Mouse (Mus musculus) megakaryocyte, adult 5-6 weeks (primary cell): Measurements from ENCODE around the gene Calm1. TPM values are rescaled to one million over a fixed set of nuclear protein-coding genes. Genes with fewer than 3 reads are reported as not detected.
"Not testable (repeated sequence)": the region's sequence is repeated elsewhere in the genome, so short reads cannot be mapped to it uniquely, and the experiment has no call there.

ENCODE experiments used
- ATAC-seq: 2 replicates; pipeline ENCODE4 v1.8.0; 2016; ENCODE audit warnings: mild to moderate bottlenecking, inconsistent platforms; ENCODE audit not compliant: poor library complexity, severe bottlenecking
- total RNA-seq, 2 experiments: library from RNA; stranded (forward) in 1 of 2; stranded (reverse) in 1 of 2; fragments of 153-499, 151-499 nt in 1 of 2; fragments of 221-1000, 200-1000 nt in 1 of 2; gene quantifications; 2 replicates each; pipeline versions ENCODE4 v1.2.3 to v1.2.4; 2015 to 2017

Calm1 gene
- total RNA-seq (2015) (717 and 805 TPM in 2 replicates), total RNA-seq (2017) (1,003 and 1,237 TPM in 2 replicates)

GRCm38 (mm10) chr12:100198967-100199660, at the start of gene Calm1:
Gene Calm1, plus strand, starts transcription at chr12:100199435.
- ATAC-seq = peak; percentile 74

- ATAC-seq = no peak
Observed at GRCm38 (mm10) chr12:100152466-100152865, 46.8 kb upstream of the Calm1 start.

DNA sequence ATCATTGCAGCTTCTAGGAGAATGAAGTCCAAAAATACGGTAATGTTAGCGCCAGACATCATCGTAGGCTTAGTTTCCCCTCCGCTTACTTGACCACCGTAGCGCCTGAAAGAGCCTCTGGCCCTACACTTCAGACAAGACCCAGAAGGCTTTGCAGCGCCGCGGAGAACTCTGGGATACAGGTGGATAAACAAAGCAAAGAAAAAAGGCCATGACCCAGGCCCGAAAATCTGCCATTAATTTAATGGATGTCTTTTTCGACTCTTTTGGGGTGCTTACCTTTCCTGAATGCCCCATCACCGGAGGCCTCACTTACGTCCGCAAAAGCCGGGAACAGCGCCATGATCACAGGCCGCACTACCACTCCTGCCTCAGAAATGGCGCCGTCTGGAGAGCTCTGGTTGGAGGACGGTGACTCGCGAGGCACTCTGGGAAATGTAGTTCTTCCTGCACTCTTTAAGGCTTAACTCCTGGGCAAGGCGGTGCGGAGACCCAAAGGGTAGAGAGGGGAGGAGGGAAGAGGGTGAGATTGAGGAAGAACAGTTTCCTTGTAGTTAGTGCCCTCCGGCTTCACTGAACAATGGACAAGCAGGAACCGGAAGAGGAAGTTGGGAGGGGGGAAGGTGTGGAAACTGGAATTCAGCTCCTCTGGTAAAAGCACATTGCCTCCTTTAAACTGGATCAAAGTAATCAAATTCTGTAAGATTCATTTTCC, 39.8 kb upstream of the Calm1 start, which contains the start of gene Nrde2:
TSS of gene Nrde2 (minus strand) at position 393 of the 715 bp plus-strand sequence.
- peak; percentile 99 for ATAC-seq

DNA sequence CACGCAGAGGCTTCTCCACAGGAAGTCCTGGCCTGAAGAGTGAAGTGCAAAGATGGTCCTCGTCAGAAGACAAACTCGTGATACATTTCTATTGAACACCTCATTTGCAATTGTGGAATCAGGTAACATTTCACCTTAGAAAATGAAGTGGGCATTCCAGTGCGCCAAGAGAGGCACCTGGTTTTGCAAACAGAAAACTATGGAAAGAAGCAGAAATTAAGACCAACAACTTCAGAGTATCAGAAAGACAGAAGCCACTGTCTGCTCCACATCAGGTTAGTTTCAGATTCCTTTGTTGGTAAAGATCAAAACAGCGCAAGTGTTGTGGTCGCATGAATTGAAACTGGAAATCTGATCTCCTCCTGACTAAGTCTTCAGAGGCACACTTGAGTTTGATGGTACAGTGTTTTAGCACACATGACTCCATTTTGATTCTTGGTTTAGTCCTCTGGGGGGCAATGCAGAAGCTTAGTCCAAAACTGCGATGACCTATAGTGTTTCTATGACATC, 34.2 kb upstream of the Calm1 start:
- ATAC-seq = no peak

DNA sequence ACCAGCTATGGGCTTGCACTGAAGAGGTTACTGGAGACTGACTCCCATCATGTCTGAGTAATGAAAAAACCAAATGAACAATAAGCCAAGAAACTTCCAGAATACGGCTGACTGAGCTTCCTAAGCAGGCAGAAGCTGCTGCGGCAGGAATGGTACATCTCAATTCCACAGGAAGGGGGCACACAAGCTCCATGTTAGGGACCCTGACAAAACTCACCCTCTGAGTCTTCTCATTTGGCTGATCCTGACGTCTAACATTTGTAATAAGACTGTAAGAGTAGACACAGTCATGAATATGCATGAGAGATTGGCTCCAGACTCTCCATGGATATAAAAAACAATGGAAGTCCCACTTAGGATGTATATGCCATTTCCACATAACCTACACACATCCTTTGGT, 33.1 kb upstream of the Calm1 start:
- ATAC-seq = 0 out of 2 replicates have a peak, but pooled peaks have one; percentile 9

DNA sequence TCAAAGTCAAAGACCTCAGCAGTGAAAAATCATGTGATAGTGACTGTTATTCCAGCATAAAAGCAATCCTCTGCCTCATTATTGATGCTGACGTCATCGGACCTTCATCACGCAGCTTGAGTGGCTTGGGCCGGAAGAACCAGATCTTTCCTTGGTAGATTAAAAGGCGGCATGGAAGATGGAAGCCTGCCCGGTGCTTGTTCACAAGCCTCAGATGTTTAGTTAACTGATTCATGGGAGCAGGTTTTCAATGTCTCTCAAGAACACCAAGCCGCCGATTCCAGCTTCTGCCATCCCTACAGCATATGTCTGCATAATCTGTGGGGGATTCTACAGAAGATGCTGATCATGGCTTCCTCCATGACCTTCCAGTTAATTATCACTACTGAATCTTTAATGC, 32.3 kb upstream of the Calm1 start:
- no peak for ATAC-seq

DNA sequence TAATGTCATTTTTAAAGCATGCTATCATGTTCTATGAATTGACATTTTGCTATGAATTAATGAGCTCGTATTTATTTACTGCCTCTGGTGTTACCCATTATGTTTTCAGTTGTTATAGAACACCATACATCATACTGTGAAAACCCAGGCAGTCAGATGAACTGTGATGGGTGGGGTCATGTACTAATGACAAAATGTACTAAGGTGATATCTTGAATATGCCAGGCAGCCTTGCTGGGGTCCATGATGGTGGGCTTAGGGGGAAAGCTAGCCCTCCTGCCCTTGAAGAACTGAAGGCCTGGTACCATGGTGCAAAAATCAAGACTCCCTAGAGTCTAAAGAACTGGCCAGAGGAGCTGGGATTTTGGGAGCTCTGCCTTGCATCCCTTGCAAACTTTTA, 31.7 kb upstream of the Calm1 start:
- ATAC-seq = no peak

GRCm38 (mm10) chr12:100167931-100168871, 31.0 kb upstream of the Calm1 start:
- ATAC-seq = peak; percentile 86

- no peak for ATAC-seq
Observed at GRCm38 (mm10) chr12:100172481-100172880, 26.8 kb upstream of the Calm1 start.

DNA sequence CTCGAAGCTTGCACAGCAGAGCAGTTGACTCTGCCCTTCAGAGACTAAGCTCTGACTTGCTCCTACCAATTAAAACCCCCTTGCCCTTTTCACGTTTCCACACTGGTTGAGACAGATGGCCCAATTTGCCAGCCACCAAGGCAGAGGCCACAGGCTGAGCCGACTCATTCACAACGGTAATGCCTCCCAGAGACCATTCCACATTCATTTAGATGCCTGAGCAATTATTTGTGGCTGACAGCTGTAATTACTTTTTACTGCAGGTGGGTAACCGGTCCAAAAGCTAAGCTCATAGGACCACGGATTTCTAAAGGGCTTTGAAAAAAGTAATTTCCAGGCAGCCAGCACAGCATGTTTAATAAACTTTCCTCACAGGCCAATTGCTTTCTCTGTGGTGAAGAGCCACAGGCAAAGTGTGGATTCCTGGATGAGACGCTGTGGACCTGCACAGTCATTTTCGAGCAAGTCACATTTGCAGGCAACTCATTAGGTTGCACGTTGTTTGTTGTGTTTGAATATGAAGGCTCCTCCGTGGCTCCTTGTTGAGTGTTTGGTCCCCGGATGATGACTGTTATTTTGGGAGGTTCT, 22.7 kb upstream of the Calm1 start:
- no peak for ATAC-seq

- no peak for ATAC-seq
Observed at GRCm38 (mm10) chr12:100178898-100179440, 20.3 kb upstream of the Calm1 start.

GRCm38 (mm10) chr12:100180802-100181201, 18.4 kb upstream of the Calm1 start:
- no peak for ATAC-seq

GRCm38 (mm10) chr12:100182676-100183075, 16.6 kb upstream of the Calm1 start:
- no peak for ATAC-seq

DNA sequence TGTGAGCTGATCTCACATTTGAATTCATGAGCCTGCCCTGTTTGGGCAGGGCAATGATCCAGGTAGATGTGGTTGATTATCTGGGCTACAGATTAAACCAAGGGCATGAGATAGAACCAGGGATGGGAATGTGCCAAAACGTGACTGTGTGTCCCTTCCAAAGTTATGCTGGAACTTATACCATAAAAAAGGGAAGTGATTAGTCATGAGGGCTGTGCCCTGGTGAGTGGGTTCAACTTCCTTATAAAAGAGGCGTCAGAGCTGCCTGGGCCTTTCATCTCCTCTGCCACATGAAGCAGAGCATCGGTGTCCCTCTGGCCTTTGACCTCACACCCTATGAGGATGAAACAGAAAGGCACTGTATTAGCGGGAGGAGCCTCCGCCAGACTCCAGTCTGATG, 15.3 kb upstream of the Calm1 start:
- ATAC-seq = peak; percentile 66

- ATAC-seq = not testable (repeated sequence)
Observed at GRCm38 (mm10) chr12:100184976-100185375, 14.3 kb upstream of the Calm1 start.

- no peak for ATAC-seq
Observed at GRCm38 (mm10) chr12:100185897-100186296, 13.3 kb upstream of the Calm1 start.

DNA sequence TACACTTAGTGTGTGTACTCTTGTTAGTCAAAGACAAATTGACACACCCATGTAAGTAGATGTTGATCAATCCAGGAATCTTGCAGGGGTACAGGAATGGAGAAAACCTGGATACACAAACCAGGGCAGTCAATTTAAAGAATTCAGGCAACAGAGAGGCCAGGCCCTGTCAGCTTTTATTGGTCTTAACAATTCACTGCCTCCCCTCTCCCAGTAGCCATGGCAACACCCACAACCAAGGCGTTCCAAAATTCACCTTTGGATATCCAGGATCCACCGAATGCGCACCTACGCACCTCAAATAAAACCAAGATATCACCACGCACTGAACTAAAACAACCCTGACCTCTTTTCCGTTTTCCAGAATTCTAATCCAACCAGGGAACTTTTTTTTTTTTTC, 12.9 kb upstream of the Calm1 start:
- no peak for ATAC-seq

DNA sequence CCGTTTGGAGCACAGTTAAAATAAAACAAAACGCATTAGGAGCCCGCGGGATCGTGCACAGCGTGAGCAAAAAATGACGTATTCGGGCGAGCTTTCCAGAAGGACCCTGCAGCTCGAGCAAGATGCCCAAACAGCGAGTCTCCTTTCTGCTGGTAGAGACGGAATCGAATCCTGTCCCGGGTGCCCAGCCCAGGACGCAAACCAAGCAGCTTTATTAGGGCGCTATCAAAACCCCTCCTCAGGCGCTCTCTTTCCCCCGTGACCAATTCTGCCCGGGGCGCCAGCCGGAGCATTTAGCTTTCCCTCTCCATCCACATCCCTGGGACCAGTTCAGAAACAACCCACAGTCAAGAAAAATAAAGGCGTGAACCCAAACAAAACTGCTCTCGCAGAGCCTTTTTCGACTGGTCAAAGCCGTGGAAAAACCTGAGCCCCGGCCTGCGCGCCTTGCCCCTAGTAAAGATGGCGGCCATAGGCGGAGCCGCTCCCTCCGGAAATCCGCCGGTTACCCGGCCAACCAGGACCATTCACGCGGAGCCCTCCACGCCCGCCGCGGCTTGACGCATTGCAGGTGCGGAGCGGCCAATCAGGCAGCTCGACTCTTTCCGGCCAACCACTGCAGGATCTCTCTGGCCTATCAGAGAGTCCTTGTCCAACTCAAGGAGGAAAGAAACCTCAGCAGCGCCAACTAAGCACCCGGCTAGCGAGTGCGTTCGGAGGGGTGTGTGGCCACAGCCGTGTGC, 12.1 kb upstream of the Calm1 start:
- ATAC-seq = peak; percentile 87

DNA sequence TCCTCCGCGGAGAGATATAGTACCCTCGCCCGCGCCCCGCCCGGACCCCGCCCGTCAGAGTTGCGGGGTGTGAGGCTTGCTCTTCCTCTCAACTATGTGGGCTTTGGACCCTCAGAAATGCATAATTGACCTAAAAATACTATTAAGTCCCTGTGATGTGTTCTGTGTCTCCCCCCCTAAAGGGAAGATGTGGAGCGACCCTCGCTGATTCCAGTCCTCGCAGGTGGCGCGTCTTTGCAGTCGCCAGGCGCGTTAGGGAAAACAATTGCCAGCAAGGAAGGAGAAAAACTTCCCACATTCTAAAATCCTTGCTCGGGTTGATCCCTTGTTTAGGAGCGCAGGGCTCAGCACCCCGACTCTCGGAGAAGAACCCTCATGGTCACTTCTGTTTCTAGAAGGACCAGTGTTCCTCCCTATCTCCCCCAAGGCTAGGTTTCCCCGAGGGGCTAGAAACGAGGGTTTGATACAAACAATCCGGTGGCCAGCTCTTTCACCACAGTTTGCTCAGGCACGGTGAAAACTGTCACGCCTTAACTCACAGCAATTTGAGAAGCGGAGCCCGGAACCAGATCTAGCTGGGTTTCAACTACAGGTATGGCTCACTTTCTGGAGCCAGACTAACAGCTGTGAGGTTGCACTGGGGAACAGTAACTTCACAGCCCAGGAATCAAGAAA, 11.3 kb upstream of the Calm1 start:
- ATAC-seq = no peak
